Mouse (Mus musculus) bone marrow, adult 2 months (tissue): ENCODE measurements around the gene Prkacb.

ENCODE experiments used
- CTCF ChIP-seq: fragments of 200-500 bp; IDR thresholded peaks from 2 replicates; pipeline ENCODE4 v1.5.1; 2011; ENCODE audit warnings: low read length, control low read depth; ENCODE audit not compliant: control insufficient read depth, insufficient read depth
- POLR2A ChIP-seq: fragments of 200-500 bp; IDR thresholded peaks from 2 replicates; pipeline ENCODE4 v1.6.1; 2011; ENCODE audit warnings: low read depth, mild to moderate bottlenecking, control low read depth, low read length, borderline replicate concordance; ENCODE audit not compliant: control insufficient read depth

- TF ChIP-seq CTCF: no peak
- TF ChIP-seq POLR2A: no peak
Measured at GRCm38 (mm10) chr3:146754270-146754669, 58.5 kb downstream of the Prkacb start.
